Mouse (Mus musculus): ENCODE data around the gene Eya3.

DNA sequence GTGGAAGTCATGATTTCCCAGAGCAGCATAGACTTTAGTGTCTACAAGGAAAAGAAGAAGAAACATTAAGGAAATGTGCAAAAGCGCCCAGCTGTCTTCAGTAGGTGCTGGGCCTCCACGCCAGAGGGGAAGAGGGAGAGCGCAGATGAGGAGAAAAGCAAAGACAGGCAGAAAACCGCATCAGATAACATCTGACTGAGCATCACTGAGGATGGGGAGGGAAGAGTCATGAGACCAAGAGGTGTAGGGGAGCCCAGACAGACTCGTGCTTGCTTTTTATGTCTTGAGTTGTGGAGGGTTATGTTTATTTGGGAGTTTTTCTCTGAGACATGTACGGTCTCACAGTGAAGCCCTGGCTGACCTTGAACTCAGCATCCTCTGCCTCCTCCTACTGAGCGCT is 102.7 kb downstream of the Eya3 start:
- TF ChIP-seq CTCF (IDR thresholded peaks at IDR 0.05; ENCODE audit: low read depth, low read length) (no peak), POLR2A (IDR thresholded peaks at IDR 0.05; ENCODE audit: insufficient read depth, low read length) (no peak), EP300 (IDR thresholded peaks at IDR 0.05; ENCODE audit: insufficient read depth, low read depth, low read length) (no peak)
